Mouse (Mus musculus): ENCODE results near the gene Slc25a38.
"Not testable (repeated sequence)": the region's sequence is repeated elsewhere in the genome, so short reads cannot be mapped to it uniquely, and the experiment has no call there.

Slc25a38 gene

DNA sequence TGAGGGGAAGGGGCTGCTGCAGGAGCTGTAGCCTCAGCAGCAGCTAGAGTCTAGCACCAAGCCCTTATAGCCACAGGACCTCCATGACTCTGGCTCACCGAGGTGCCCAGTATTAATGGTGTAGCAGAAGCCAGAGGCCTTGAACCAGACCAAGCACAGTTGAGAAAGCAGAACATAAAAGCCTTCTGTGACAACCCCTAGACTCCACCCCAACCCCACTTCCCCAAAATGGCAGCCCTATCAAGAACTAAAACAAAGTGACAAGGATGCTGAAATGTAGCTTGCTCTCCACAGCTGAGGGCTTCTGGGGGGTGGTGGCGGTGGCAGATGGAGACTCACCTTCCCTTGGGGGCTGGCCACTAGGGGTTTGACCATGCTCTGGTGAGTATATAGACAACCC is 9.0 kb upstream of the Slc25a38 start:
- DNase-seq (ENCODE audit: low spot score): no peak

DNA sequence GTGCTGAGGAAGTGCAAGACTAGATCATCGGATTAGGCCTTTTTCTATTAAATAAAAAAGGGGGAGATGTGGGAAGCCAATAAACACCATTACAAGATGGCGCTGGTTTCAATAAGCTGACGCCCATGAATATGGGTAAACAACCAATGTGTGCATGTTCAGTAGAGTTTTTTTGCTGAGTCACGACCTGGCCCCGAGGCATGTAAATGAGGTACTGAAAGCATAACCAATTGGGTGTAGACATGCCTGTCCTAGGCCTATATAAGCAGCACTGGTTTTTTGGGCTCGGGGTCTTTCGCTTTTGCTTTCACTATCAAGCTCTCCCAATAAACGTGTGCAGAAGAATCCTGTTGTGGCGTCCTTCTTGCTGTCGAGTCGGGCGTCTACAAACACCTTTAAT is 1.2 kb upstream of the Slc25a38 start:
- not testable (repeated sequence) for DNase-seq (ENCODE audit: low spot score)

- DNase-seq (ENCODE audit: low spot score): no peak
Observed at GRCm38 (mm10) chr9:120111156-120111945, 1.2 kb downstream of the Slc25a38 start.

- no peak for DNase-seq (ENCODE audit: low spot score)
Observed at GRCm38 (mm10) chr9:120112472-120112871, 2.3 kb downstream of the Slc25a38 start.

- DNase-seq (ENCODE audit: low spot score): no peak
Observed at GRCm38 (mm10) chr9:120113456-120113855, 3.3 kb downstream of the Slc25a38 start.

DNA sequence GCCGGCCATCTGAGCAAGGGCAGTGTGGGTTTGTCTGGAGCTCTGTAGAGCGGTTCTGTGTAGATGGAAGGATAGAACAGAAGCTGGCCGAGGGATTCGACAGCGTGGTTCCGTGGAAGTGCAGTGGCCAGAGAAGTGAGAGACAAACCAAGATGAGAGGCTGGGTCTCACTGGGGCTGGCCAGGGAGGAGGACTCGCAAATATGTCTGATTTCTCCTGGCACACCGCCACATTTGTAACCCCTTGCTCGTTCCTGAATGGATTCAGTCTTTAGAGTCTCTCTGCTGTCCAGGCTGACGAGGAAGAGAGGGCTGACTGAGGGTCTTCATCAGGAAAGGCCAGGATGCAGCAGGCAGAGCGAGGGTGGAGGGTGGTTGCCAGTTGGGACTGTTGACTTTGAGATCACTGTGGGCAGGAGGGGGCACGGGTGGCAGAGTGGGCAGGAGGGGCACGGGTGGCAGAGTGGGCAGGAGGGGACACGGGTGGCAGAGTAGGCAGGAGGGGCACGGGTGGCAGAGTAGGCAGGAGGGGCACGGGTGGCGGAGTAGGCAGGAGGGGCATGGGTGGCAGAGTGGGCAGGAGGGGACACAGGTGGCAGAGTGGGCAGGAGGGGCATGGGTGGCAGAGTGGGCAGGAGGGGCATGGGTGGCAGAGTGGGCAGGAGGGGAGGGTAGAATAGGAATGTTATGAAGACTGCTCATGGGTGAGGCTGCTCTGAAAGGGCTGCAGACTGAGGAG is 4.0 kb downstream of the Slc25a38 start:
- DNase-seq (ENCODE audit: low spot score): no peak

GRCm38 (mm10) chr9:120114789-120115151 is 4.6 kb downstream of the Slc25a38 start:
- no peak for DNase-seq (ENCODE audit: low spot score)

DNA sequence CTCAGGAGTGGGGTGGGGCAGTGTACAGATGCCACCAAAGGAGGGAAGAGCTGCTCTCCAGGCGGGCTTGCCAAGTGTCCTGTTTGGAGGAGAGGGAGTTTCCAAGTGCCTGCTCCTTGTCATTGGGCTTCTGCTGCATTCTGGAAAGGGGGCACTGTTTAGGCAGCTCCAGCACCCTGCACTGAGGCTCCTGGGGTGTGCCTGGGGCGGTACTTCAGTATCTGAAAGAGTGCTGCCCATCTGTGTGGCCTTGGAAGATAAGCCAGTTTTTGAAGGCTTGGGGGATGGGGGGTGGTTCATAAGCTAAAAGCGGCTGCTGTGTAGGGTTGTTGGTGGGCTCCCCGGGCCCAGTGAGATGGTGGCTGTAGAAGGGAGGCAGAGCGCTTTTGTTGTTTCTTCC is 5.4 kb downstream of the Slc25a38 start:
- no peak for DNase-seq (ENCODE audit: low spot score)

DNA sequence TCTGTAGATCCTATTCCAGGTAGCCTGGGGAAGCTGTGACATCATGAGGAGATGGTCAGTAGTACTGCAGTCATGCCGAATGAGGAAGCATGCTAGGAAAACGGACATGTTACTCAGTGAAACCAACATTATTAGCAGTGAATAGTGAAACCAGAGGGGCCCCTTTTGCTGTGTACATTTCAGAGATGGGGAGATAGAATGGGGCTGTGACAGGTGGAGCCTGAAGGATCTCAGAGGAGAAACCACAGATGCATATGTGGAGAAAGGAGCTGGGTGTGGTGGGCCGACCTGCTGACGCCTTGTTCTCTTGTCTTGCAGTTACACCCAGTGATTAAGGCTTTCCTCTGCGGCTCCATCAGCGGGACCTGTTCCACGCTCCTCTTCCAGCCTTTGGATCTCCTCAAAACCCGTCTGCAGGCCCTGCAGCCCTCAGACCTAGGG is 6.0 kb downstream of the Slc25a38 start:
- DNase-seq (ENCODE audit: low spot score): no peak

- no peak for DNase-seq (ENCODE audit: low spot score)
Observed at GRCm38 (mm10) chr9:120118212-120118611, 8.0 kb downstream of the Slc25a38 start.

DNA sequence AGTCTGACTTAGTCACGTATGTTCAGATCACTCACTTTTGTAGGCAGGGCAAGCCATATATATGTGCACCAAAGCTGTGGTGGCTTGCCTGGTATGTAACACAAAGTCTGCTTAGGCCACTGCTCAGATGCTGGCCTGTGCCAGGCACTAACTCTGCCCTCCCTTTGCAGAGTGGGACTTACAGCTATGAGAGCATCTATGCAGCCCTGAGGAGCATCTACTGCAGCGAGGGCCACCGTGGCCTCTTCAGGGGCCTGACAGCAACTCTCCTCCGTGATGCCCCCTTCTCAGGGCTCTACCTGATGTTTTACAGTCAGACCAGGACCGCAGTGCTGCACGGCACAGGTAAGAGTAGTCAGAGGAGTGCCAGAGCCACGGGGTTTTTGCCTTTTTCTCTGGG is 10.3 kb downstream of the Slc25a38 start:
- no peak for DNase-seq (ENCODE audit: low spot score)

GRCm38 (mm10) chr9:120126868-120127267 is 16.7 kb downstream of the Slc25a38 start:
- no peak for DNase-seq (ENCODE audit: low spot score)

DNA sequence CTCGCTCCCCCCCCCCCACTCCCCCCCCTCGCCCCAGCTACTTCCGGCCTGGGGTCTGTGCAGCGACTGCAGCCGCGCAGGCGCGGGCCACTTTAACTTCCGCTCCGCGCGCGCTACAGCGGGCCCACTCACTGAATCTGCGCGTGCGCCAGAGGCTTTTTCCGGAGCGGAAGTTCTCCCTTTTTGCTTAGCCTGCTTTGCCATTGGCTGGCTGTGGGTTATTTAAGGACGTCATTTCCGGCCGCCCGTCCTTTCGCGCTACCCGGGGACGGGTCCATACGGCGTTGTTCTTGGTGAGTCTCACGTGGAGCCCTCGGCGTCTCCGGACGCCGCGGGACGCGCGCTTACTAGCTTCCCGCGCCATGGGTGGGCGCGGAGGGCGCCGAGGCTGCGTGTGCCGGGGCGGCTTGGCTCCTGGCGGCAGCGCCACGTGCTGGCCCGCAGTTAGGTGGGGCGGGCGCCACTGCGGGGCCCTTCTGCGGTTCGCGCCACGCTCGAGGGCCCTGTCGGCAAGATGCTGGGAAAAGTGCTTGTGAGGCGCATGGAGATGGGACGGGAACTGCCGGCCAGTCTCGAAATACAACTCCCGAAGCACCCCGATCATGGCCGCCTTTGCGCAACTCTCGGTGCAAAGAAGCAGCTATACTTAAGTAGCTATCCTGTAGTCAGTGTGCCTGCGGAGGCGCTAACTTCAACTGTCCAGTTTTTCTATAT is 17.5 kb downstream of the Slc25a38 start, which contains the start of gene Rpsa:
Rpsa (plus strand) TSS at position 152 of the 714 bp plus-strand sequence.
- peak; percentile 90 for DNase-seq (ENCODE audit: low spot score)

- no peak for DNase-seq (ENCODE audit: low spot score)
Observed at GRCm38 (mm10) chr9:120129276-120129675, 19.1 kb downstream of the Slc25a38 start.

- no peak for DNase-seq (ENCODE audit: low spot score)
Observed at GRCm38 (mm10) chr9:120131784-120132288, 21.7 kb downstream of the Slc25a38 start.

DNA sequence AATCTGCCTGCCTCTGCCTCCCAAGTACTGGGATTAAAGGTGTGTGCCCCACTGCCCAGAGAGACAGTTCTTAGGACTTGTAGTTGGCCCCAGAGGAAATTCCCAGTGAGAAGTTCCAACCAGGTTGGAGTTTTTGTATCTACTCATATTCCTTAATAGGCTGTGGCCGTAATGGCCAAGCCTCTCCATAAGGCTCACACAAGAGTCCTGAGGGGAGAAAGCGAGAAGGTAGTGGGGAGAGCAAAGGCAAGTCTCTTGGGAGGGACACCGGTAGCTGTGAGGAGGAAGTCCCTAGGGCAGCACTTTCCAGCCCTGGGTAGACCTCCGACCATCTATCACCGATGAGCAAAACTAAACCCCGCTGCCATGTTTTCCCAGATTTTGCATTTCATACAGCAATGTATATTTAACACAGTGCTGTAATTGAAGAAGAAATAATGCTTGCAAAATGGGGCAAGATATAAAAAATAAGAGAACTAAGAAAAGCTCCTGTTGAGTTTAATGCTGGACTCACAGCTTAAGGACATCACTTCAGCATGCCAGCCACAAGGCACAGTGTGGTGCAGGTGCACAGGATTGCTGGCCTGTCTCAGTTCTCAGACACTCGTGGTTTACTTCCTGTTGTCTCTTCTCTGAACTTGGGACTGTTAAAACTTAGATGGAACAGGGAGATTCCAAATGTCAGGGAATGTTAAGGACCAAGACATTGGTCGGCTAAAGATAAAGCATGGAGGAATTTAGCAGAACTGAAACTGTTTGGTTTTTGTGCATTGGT is 23.0 kb downstream of the Slc25a38 start:
- no peak for DNase-seq (ENCODE audit: low spot score)

- DNase-seq (ENCODE audit: low spot score): no peak
Observed at GRCm38 (mm10) chr9:120133755-120134475, 23.7 kb downstream of the Slc25a38 start.

DNA sequence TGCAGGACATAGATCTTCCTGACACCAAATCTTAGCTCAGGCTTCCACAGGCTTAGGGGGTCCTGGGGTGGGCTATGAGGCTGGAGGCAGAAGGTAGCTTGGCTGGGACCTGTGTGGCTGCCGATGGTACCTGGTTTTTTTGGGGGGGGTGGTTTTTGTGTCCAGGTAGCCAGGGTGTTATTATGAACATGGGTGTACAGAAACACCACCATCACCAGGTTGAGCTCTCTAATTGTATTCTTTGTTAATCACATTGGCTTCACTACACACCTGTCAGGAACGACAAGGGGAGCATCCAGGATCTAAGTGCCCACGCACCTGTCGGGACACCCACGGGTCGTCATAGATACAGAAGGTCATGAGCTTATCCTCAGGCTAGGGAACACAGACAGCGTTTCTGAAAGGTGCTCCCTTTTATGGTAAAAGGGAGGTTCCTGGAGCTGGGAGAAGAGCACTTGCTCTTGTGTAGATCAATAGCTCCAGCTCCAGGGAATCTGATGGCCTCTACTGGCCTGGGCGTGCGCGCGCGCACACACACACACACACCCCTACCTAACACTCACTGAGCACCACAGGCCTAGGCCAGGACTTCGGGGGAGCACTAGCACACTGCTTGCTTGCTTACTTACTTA is 24.5 kb downstream of the Slc25a38 start:
- DNase-seq (ENCODE audit: low spot score): no peak

DNA sequence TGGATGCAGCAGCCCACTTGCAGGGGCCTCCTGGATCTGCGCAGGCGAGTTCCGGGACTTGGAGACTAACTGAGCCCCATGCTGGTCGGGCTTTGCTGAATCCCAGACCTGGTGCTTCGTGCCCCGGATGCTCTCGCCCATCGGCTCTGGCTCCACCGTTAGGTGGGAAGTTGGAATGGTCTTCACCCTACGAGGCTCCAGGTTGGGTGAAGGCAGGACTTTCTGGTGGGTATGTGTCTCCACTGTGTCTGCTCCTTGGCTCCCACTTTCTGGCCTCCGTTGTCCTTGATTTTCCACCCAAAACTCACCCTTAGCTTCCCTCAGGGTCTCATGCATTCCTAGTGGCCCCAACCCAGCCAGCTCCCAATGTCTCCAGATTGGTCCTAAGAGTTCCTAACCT is 25.3 kb downstream of the Slc25a38 start:
- DNase-seq (ENCODE audit: low spot score): no peak

GRCm38 (mm10) chr9:120140652-120141051 is 30.5 kb downstream of the Slc25a38 start:
- peak; percentile 44 for DNase-seq (ENCODE audit: low spot score)

GRCm38 (mm10) chr9:120144474-120144873 is 34.3 kb downstream of the Slc25a38 start:
- DNase-seq (ENCODE audit: low spot score): no peak

Data from ovary, postnatal 10 days (tissue).